Mouse (Mus musculus) midbrain, embryonic 11.5 days (tissue): Measurements from ENCODE around the gene Cnot3. TPM values are rescaled to one million over a fixed set of nuclear protein-coding genes. Genes with fewer than 3 reads are reported as not detected.
"Not testable (repeated sequence)": the region's sequence is repeated elsewhere in the genome, so short reads cannot be mapped to it uniquely, and the experiment has no call there.

ENCODE experiments used
- ATAC-seq: fragments of 200-750 bp; cut with Nextera tagmentation; 2 replicates; pipeline ENCODE4 v1.8.0; 2017; ENCODE audit warnings: moderate TSS enrichment, moderate library complexity; ENCODE audit not compliant: low FRiP score
- DNase-seq: peaks from one replicate; pipeline ENCODE4 v3.0.0; 2015; ENCODE audit warnings: low spot score; ENCODE audit errors: missing footprints
- H3K27ac ChIP-seq: fragments of 300-500 bp; sonication (generic); 2 replicates; pipeline ENCODE4 v1.5.1; 2014; ENCODE audit warnings: low read depth, low read length
- H3K27me3 ChIP-seq: fragments of 300-500 bp; sonication (generic); 2 replicates; pipeline ENCODE4 v1.6.1; 2014; ENCODE audit warnings: mild to moderate bottlenecking, low read length, moderate library complexity, mixed read lengths; ENCODE audit not compliant: control insufficient read depth, insufficient read depth
- H3K36me3 ChIP-seq: fragments of 300-500 bp; sonication (generic); 2 replicates; pipeline ENCODE4 v1.6.1; 2014; ENCODE audit warnings: mild to moderate bottlenecking, low read length, moderate library complexity, mixed read lengths; ENCODE audit not compliant: control insufficient read depth, insufficient read depth
- H3K4me1 ChIP-seq: fragments of 300-500 bp; sonication (generic); 2 replicates; pipeline ENCODE4 v1.6.1; 2014; ENCODE audit warnings: low read length; ENCODE audit not compliant: control insufficient read depth, insufficient read depth
- H3K4me2 ChIP-seq: fragments of 300-500 bp; sonication (generic); 2 replicates; pipeline ENCODE4 v1.6.1; 2014; ENCODE audit warnings: mild to moderate bottlenecking, moderate library complexity
- H3K4me3 ChIP-seq: fragments of 300-500 bp; sonication (generic); 2 replicates; pipeline ENCODE4 v1.5.1; 2014; ENCODE audit warnings: low read depth, low read length
- H3K9ac ChIP-seq: fragments of 300-500 bp; sonication (generic); 2 replicates; pipeline ENCODE4 v1.6.1; 2014; ENCODE audit warnings: low read length
- H3K9me3 ChIP-seq: fragments of 300-500 bp; sonication (generic); 2 replicates; pipeline ENCODE4 v1.6.1; 2016; ENCODE audit warnings: low read length; ENCODE audit not compliant: control insufficient read depth
- WGBS: fragments of 180-500 bp; shearing (Covaris S2); extraction: QIAGEN DNeasy Blood & Tissue Kit; methylation state at CpG from one replicate; pipeline ENCODE4 v1.1.7; 2014; 5-methylcytosine and 5-hydroxymethylcytosine counted together
- polyA plus RNA-seq: library from polyadenylated mRNA; unstranded; fragments of >200 nt; fragmentation: Nextera tagmentation; extraction: Ambion mirVana; gene quantifications from 2 replicates; pipeline ENCODE4 v1.2.1, GENCODE M21; 2014

Cnot3 gene
- polyA plus RNA-seq, result 53.6 and 63.0 TPM in 2 replicates

DNA sequence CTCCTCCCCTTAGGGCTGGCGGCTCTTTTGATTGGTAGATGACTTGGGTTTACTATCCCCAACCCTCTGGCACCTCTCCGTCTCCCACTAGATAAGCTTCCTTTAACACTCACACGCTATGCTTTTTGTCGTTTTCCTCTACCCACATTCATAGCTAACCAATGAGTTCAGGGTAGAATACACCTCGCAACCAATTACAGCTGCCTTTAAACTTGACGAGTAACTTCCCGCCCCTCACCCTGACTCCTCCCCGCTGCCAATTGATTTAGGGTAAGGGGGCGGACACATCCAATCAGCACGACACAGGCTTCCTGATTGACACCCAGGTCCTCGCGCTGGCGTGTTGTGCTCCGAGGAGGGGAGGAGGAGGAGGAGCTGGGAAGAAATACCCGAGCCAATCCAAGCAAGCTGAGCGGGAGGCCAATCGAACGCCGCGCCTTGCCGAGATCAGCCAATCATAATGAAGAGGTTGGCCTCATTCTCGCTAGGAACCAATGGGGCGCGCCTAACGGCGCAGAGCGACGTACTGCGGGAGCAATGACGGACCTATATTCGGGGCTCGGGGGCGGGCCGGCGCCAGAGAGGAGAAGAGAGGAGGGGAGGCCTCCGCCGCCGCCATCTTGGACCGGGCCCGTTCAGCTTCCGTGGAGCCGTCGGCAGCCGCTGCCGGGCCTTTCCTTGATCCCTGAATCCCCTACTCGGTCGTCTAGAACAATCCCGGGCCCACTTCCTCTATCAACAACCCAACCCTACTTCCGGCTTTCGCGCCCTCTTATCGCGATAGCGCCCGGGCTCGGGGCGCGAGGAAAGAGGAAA, at the start of gene Cnot3:
Gene Cnot3 (plus strand): TSS at position 597 of the 816 bp plus-strand sequence.
- Histone ChIP-seq H3K27me3 (no peaks in the 10 kb centered on the region), H3K36me3 (peaks cover 14% of the 10 kb centered on the region)
- ATAC-seq, result peak; percentile 99

DNA sequence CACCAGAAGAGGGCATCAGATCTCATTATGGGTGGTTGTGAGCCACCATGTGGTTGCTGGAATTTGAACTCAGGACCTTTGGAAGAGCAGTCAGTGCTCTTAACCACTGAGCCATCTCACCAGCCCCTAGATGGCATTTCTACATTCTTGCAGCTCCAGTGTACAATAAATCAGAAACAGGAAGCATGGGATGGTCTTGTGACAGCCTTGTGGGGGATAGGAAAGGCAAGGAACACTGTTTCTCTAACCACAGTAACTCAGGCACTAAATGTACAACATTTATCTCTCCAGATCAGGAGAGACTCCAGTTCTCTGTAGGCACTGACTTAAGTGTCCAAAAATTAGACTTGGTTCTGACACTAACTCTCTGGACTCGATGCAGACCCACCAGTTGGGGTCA, 47.3 kb upstream of the Cnot3 start:
- not testable (repeated sequence) for H3K9me3 ChIP-seq, H3K4me2 ChIP-seq, ATAC-seq, H3K27me3 ChIP-seq, H3K4me1 ChIP-seq, H3K9ac ChIP-seq, H3K27ac ChIP-seq, H3K4me3 ChIP-seq, DNase-seq, H3K36me3 ChIP-seq
- 64% methylated on average over 1 of the region's 1 CpGs for WGBS

More for the DNA sequence above, at the start of gene Cnot3:
- peak within 1 kb of the TSS; percentile 91 for H3K4me2 ChIP-seq
- peak within 1 kb of the TSS; percentile 99 for H3K4me3 ChIP-seq
- under 1% methylated on average over 57 of the region's 58 CpGs for WGBS
- peaks cover 26% of the 10 kb centered on the region for H3K4me1 ChIP-seq
- H3K27ac ChIP-seq, result peak within 1 kb of the TSS; percentile 97
- DNase-seq, result peak; percentile 98
- H3K9ac ChIP-seq, result peak within 1 kb of the TSS; percentile 99
- H3K9me3 ChIP-seq, result no peaks in the 10 kb centered on the region

DNA sequence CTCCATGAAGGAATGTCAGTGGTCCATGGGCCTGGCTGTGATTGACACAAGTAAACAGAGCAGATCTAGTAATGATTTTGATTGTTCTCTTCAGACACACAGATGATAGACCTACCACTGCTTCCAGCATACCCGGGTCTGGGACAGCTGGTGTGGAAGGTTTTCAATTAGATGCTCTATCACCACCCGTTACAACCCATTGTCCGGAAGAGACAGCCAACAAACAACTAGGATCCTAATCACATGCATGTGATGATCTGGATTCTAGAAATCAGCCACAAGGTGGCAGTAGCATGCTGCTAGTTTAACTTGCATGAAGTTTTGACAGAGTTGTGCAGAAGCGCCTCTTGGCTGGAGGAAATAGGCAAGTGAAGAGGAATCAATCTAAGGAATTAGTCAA, 43.9 kb upstream of the Cnot3 start:
- no peaks in the 10 kb centered on the region for H3K27me3 ChIP-seq
- H3K27ac ChIP-seq, result no peak overlapping the region
- H3K4me3 ChIP-seq, result no peak overlapping the region
- DNase-seq, result peak; percentile 96
- H3K4me1 ChIP-seq, result no peaks in the 10 kb centered on the region
- 20% methylated on average over 4 of the region's 4 CpGs for WGBS
- H3K9me3 ChIP-seq, result no peaks in the 10 kb centered on the region
- H3K4me2 ChIP-seq, result no peak overlapping the region
- no peak overlapping the region for H3K9ac ChIP-seq
- peak; percentile 55; the same call in 1 of the 2 replicates for ATAC-seq
- no peaks in the 10 kb centered on the region for H3K36me3 ChIP-seq

DNA sequence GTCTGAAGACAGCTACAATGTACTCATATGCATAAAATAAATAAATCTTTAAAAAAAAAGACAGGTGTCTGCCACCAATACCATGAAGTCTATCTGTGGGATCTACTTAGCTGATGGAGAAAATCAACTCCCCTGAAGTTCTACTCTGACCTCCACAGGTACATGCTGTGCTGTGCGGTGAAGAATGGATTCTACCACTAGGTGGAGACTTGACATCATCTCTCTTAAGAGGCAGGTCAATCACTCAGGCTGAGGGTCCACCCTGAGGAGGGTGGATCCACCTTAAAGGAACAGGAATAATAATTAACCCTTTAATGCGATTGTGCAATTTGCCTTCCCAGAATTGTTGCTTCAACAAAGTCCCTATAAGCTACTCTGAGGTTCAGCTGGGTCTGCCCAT, 38.3 kb upstream of the Cnot3 start:
- no peak overlapping the region for H3K4me3 ChIP-seq
- ATAC-seq (0 out of 2 replicates have a peak, but pooled peaks have one; percentile 44), DNase-seq (no peak)
- H3K4me2 ChIP-seq, result no peak overlapping the region
- WGBS, result 20% methylated on average over 2 of the region's 2 CpGs
- H3K27me3 ChIP-seq, result no peaks in the 10 kb centered on the region
- H3K4me1 ChIP-seq, result no peaks in the 10 kb centered on the region
- no peaks in the 10 kb centered on the region for H3K36me3 ChIP-seq
- H3K27ac ChIP-seq, result no peak overlapping the region
- no peaks in the 10 kb centered on the region for H3K9me3 ChIP-seq
- H3K9ac ChIP-seq, result no peak overlapping the region

DNA sequence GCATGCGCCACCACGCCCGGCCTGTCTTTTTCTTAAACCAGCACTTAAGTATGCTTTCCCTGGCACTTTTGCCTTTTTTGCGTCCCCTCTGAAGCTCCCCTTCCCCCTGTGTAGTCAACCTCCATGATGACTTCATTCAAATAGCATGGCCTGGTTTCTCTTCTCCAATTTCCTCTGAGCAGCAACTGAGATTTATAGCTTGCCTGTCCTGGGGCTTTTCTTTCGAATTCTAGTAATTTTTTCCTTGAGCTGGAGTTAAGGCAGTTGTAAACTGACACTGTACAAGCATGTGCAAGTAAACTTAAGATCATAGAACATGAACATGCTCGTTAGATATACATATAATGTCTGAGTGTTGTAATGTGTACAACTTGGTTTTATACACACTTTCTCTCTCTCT, 37.7 kb upstream of the Cnot3 start:
- Histone ChIP-seq H3K27ac (no peak overlapping the region), H3K4me3 (no peak overlapping the region), H3K9me3 (no peaks in the 10 kb centered on the region), H3K4me1 (no peaks in the 10 kb centered on the region), H3K9ac (no peak overlapping the region), H3K4me2 (no peak overlapping the region), H3K27me3 (no peaks in the 10 kb centered on the region), H3K36me3 (no peaks in the 10 kb centered on the region)
- ATAC-seq (no peak), DNase-seq (no peak)
- 86% methylated on average over 6 of the region's 6 CpGs for WGBS

DNA sequence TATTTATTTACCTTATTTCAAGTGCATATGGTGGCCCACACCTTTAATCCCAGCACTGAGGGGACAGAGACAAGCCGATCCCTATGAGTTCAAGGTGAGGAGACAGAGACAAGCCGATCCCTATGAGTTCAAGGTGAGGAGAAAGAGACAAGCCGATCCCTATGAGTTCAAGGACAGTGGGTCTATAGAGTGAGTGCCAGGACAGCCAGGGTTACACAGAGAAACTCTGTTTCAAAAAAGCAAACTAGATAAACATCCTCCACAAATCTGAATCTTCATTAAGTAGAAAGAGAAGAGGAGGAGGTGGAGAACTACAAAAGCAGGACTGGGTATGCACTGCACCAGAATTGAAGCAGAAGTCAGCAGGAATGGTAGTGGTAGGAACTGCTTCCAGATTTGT, 36.4 kb upstream of the Cnot3 start:
- H3K9me3 ChIP-seq, result no peaks in the 10 kb centered on the region
- DNase-seq (no peak), ATAC-seq (no peak)
- H3K27ac ChIP-seq, result no peak overlapping the region
- WGBS, result 92% methylated on average over 3 of the region's 3 CpGs
- H3K4me1 ChIP-seq, result no peaks in the 10 kb centered on the region
- no peak overlapping the region for H3K9ac ChIP-seq
- H3K4me3 ChIP-seq, result no peak overlapping the region
- no peak overlapping the region for H3K4me2 ChIP-seq
- no peaks in the 10 kb centered on the region for H3K27me3 ChIP-seq
- H3K36me3 ChIP-seq, result no peaks in the 10 kb centered on the region

DNA sequence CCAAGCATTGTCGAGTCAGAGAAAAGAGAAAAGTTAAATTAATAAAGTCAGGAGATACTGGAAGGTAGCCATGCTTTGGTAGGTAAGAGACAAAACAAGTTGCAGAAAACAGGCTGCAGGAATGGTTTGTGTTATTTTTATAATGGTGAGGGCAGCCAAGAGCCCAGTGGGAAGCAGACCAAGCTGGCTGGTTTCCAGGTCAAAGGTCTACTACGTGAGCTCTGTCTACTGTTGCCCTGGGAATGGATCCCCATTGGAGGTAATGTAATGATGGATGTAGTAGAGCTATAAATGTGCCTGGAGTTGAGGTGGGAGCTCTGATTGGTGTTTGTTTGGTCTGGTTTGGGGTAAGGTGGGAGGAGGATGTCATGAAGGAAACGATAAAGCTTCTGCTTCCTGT, 36.0 kb upstream of the Cnot3 start:
- no peak for ATAC-seq
- Histone ChIP-seq H3K4me3 (no peak overlapping the region), H3K27me3 (no peaks in the 10 kb centered on the region), H3K4me2 (no peak overlapping the region), H3K36me3 (no peaks in the 10 kb centered on the region), H3K9me3 (no peaks in the 10 kb centered on the region), H3K9ac (no peak overlapping the region), H3K4me1 (no peaks in the 10 kb centered on the region), H3K27ac (no peak overlapping the region)
- WGBS, result 76% methylated on average over 3 of the region's 3 CpGs
- DNase-seq, result no peak

DNA sequence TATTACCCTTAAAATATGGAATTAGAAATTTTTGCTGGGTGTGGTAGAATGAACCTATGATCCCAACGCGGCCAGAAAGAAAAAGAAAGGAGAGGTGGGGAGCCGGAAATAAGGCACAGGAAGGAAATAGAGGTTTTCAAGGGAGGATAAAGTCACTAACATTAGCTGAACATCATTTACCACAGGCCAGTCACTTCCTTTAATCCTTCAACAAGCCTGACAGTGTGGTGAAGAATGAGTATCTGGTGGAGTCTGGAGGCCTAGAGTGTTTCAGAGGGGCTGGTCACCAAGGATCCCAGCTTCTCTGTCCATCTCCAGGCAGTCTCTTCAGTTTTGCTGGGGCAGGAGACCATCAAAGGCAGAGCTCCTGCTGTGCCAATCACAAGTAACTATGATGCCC, 34.6 kb upstream of the Cnot3 start:
- no peaks in the 10 kb centered on the region for H3K36me3 ChIP-seq
- ATAC-seq, result no peak

DNA sequence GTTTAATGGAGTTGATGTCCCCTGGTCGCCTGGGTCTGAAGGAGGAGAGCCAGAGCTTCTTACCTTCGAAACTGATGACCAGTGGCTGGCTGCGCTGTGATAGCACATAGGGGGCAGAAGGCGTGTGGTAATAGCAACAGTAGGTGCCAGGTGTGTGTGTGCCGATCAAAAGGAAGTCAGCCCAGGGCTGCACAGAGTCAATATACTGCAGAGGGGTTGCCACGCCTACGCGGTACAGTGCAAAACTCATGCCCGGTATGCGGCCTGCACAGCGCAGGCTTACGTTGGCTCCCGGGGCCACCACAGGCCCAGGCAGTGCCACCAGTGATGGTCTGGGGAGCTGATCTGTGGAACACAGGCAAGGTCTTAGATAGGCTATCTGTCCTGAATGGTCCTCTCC, 34.1 kb upstream of the Cnot3 start:
- ATAC-seq (no peak), DNase-seq (no peak)
- 85% methylated on average over 13 of the region's 13 CpGs for WGBS
- Histone ChIP-seq H3K36me3 (no peaks in the 10 kb centered on the region), H3K4me3 (no peak overlapping the region), H3K9ac (no peak overlapping the region), H3K4me1 (no peaks in the 10 kb centered on the region), H3K4me2 (no peak overlapping the region), H3K9me3 (no peaks in the 10 kb centered on the region), H3K27ac (no peak overlapping the region), H3K27me3 (no peaks in the 10 kb centered on the region)

More for the DNA sequence above, 34.6 kb upstream of the Cnot3 start:
- no peak overlapping the region for H3K4me2 ChIP-seq
- WGBS, result 92% methylated on average over 3 of the region's 3 CpGs
- DNase-seq, result no peak
- no peak overlapping the region for H3K27ac ChIP-seq
- no peaks in the 10 kb centered on the region for H3K9me3 ChIP-seq
- no peaks in the 10 kb centered on the region for H3K27me3 ChIP-seq
- H3K9ac ChIP-seq, result no peak overlapping the region
- no peaks in the 10 kb centered on the region for H3K4me1 ChIP-seq
- no peak overlapping the region for H3K4me3 ChIP-seq
